Mouse (Mus musculus) midbrain, embryonic 14.5 days (tissue): ENCODE results near the gene Bcl6b. TPM values are rescaled to one million over a fixed set of nuclear protein-coding genes. Genes with fewer than 3 reads are reported as not detected.

Experiments
- ATAC-seq: fragments of 200-750 bp; cut with Nextera tagmentation; 2 replicates; pipeline ENCODE4 v1.8.0; 2017; ENCODE audit warnings: moderate number of reproducible peaks, moderate library complexity; ENCODE audit not compliant: low FRiP score, low TSS enrichment
- DNase-seq: peaks from one replicate; pipeline ENCODE4 v3.0.0-alpha.2; 2015
- H3K27ac ChIP-seq: fragments of 300-500 bp; sonication (generic); replicated peaks from 2 replicates; pipeline ENCODE4 v1.5.1; 2014; ENCODE audit warnings: mild to moderate bottlenecking, low read depth, low read length, moderate library complexity
- H3K27me3 ChIP-seq: fragments of 300-500 bp; sonication (generic); 2 replicates; pipeline ENCODE4 v1.6.1; 2014; ENCODE audit warnings: low read length, control low read depth, mixed read lengths; ENCODE audit not compliant: control insufficient read depth, insufficient read depth
- H3K36me3 ChIP-seq: fragments of 300-500 bp; sonication (generic); 2 replicates; pipeline ENCODE4 v1.6.1; 2014; ENCODE audit warnings: low read length, control low read depth; ENCODE audit not compliant: control insufficient read depth, insufficient read depth
- H3K4me1 ChIP-seq: fragments of 300-500 bp; sonication (generic); 2 replicates; pipeline ENCODE4 v1.6.1; 2014; ENCODE audit warnings: mild to moderate bottlenecking, antibody characterized with exemption, low read length, control low read depth; ENCODE audit not compliant: control insufficient read depth, insufficient read depth
- H3K4me2 ChIP-seq: fragments of 300-500 bp; sonication (generic); 2 replicates; pipeline ENCODE4 v1.6.1; 2014; ENCODE audit warnings: mild to moderate bottlenecking, low read length, moderate library complexity
- H3K4me3 ChIP-seq: fragments of 300-500 bp; sonication (generic); replicated peaks from 2 replicates; pipeline ENCODE4 v1.5.1; 2014; ENCODE audit warnings: low read depth, low read length
- H3K9ac ChIP-seq: fragments of 300-500 bp; sonication (generic); replicated peaks from 2 replicates; pipeline ENCODE4 v1.6.1; 2014; ENCODE audit warnings: mild to moderate bottlenecking, low read length, moderate library complexity
- H3K9me3 ChIP-seq: fragments of 300-500 bp; sonication (generic); 2 replicates; pipeline ENCODE4 v1.6.1; 2016; ENCODE audit warnings: low read length, control low read depth, mixed read lengths; ENCODE audit not compliant: control insufficient read depth
- WGBS: fragments of 180-500 bp; shearing (Covaris S2); extraction: QIAGEN DNeasy Blood & Tissue Kit; methylation state at CpG from one replicate; pipeline ENCODE4 v1.1.7; 2014; 5-methylcytosine and 5-hydroxymethylcytosine counted together
- polyA plus RNA-seq: library from polyadenylated mRNA; unstranded; fragments of >200 nt; fragmentation: Nextera tagmentation; extraction: Ambion mirVana; gene quantifications from 2 replicates; pipeline ENCODE4 v1.2.1, GENCODE M21; 2014

The Bcl6b gene
- polyA plus RNA-seq, 1 experiment from 2014 or later, result 4.4 TPM

DNA sequence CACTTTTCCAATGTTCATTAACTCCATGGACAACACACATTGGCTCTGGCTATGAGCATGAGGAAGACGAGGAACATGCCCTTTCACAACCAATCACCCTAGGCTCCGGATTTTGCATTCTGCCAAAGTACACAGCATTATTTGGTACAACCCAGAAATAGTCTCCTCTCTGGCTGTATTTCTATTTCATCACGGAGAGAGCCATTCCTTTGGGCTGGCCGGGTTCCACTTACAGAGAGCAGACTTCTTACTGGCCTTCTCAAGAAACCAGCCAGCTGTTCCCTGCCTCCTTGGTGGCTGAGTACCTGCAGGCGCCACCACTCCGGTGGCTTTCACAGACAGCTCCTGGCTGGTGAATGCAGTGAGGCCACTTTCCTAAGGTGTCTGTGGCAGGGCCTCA is 17.2 kb downstream of the Bcl6b start, which contains the start of gene Slc16a11:
TSS of gene Slc16a11 (plus strand) at position 330 of the 400 bp plus-strand sequence.
- WGBS, result 67% methylated on average over 6 of the region's 6 CpGs
- Histone ChIP-seq H3K4me2 (peak within 1 kb of the TSS; percentile 62), H3K27me3 (peaks cover 49% of the 10 kb centered on the region), H3K9ac (peak within 1 kb of the TSS; percentile 46; the same call in 1 of the 2 replicates), H3K4me1 (peaks cover 17% of the 10 kb centered on the region; the same call in 1 of the 2 replicates), H3K36me3 (peaks cover 9% of the 10 kb centered on the region; the same call in 1 of the 2 replicates), H3K9me3 (no peaks in the 10 kb centered on the region), H3K27ac (no peak within 1 kb of the TSS), H3K4me3 (peak within 1 kb of the TSS; percentile 36)
- DNase-seq, result no peak
- ATAC-seq, result no peak

DNA sequence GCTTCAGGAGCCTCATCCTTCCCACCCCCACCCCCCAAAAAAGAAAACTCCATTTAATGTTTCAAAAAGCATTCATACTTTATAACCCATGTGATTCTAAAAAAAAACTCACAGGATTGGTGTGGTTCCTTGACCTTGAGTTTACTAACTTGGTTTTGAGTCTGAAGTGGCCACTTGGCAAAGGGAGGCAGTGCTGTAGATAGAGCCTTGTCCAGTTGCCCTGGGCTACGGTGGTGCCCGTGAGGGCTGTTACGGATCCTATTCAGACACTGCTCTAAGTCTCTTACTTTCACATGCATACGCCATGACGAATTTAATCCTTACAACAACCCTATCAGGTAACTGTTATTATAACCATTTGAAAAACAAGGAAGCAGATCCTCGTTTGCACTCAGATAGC is 17.6 kb downstream of the Bcl6b start:
- DNase-seq (no peak), ATAC-seq (no peak)
- Histone ChIP-seq H3K36me3 (peaks cover 4% of the 10 kb centered on the region; the same call in 1 of the 2 replicates), H3K9ac (no peak overlapping the region), H3K4me3 (no peak overlapping the region), H3K27ac (no peak overlapping the region), H3K27me3 (peaks cover 47% of the 10 kb centered on the region), H3K4me1 (peaks cover 17% of the 10 kb centered on the region; the same call in 1 of the 2 replicates), H3K4me2 (no peak overlapping the region), H3K9me3 (no peaks in the 10 kb centered on the region)
- WGBS, result 64% methylated on average over 6 of the region's 6 CpGs

GRCm38 (mm10) chr11:70210681-70211080 is 18.9 kb downstream of the Bcl6b start:
- H3K4me2 ChIP-seq, result no peak overlapping the region
- peaks cover 17% of the 10 kb centered on the region; the same call in 1 of the 2 replicates for H3K4me1 ChIP-seq
- H3K36me3 ChIP-seq, result no peaks in the 10 kb centered on the region
- WGBS, result 95% methylated on average over 2 of the region's 2 CpGs
- H3K4me3 ChIP-seq, result no peak overlapping the region
- no peaks in the 10 kb centered on the region for H3K9me3 ChIP-seq
- peaks cover 35% of the 10 kb centered on the region for H3K27me3 ChIP-seq
- H3K27ac ChIP-seq, result no peak overlapping the region
- ATAC-seq (no peak), DNase-seq (no peak)
- H3K9ac ChIP-seq, result no peak overlapping the region

DNA sequence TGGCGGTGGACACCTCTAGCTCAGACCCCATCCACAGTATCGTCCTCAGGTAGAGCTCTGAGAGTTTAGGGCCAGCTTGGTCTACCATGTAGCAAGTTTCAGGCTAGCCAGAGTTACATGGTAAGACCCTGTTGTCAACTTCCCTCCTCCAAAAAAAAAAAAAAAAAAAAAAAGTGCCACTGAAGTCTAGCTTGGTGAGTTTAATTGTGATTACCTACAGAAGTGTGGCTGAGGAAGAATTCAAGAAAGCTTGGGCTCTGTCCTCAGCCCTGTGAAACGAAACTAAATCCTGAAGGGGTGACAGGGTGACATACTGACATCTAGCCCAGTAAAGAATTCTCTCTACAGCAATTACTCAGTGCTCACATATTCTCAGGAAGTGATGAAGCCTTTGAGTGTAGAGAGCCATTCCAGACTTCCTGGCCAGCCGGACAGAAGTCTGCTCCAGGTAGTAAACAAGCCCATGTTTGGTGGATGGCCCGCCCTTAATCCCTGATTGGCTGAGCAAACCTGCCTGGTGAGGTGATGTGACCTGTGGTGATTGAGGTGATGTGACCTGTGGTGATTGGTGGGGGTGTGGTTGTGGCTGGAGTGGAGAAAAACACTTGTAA is 20.7 kb downstream of the Bcl6b start:
- Histone ChIP-seq H3K36me3 (no peaks in the 10 kb centered on the region), H3K27me3 (peaks cover 17% of the 10 kb centered on the region), H3K4me1 (0 out of 2 replicates have a peak, but pooled peaks cover 4% of the 10 kb centered on the region), H3K4me2 (no peak overlapping the region), H3K9me3 (no peaks in the 10 kb centered on the region), H3K4me3 (no peak overlapping the region), H3K27ac (no peak overlapping the region), H3K9ac (no peak overlapping the region)
- WGBS, result 78% methylated on average over 5 of the region's 5 CpGs
- no peak for DNase-seq
- ATAC-seq, result no peak

DNA sequence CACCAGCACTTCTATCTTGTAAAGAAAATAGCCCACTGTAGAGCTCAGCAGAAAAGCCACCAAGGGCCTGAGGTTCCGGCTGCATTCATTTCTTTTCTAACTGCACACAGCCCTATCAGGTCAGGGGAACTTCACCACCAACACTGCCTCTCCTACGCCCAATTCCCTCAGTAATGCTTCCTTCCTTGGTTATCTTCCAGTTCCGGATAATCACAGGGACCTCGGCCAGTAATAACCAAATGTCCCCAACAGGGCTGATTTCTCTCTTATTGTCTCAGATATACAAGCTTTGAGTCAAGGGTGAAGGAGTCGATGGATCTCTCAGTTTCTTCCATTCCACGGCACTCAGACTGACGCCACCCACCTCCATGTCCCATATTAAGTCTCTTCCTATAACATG is 22.3 kb downstream of the Bcl6b start:
- no peak overlapping the region for H3K4me2 ChIP-seq
- H3K4me3 ChIP-seq, result no peak overlapping the region
- H3K4me1 ChIP-seq, result no peaks in the 10 kb centered on the region
- no peak overlapping the region for H3K9ac ChIP-seq
- 0 out of 2 replicates have a peak, but pooled peaks cover 4% of the 10 kb centered on the region for H3K27me3 ChIP-seq
- DNase-seq (no peak), ATAC-seq (no peak)
- no peak overlapping the region for H3K27ac ChIP-seq
- WGBS, result 90% methylated on average over 7 of the region's 7 CpGs
- no peaks in the 10 kb centered on the region for H3K9me3 ChIP-seq
- no peaks in the 10 kb centered on the region for H3K36me3 ChIP-seq

GRCm38 (mm10) chr11:70206801-70207200 is 22.8 kb downstream of the Bcl6b start:
- H3K4me3 ChIP-seq, result no peak overlapping the region
- DNase-seq (no peak), ATAC-seq (no peak)
- H3K9ac ChIP-seq, result no peak overlapping the region
- H3K27me3 ChIP-seq, result no peaks in the 10 kb centered on the region
- H3K9me3 ChIP-seq, result no peaks in the 10 kb centered on the region
- 90% methylated on average over 2 of the region's 2 CpGs for WGBS
- no peak overlapping the region for H3K4me2 ChIP-seq
- H3K27ac ChIP-seq, result no peak overlapping the region
- H3K36me3 ChIP-seq, result no peaks in the 10 kb centered on the region
- H3K4me1 ChIP-seq, result no peaks in the 10 kb centered on the region

GRCm38 (mm10) chr11:70201691-70202090 is 27.9 kb downstream of the Bcl6b start:
- Histone ChIP-seq H3K4me3 (no peak overlapping the region), H3K36me3 (no peaks in the 10 kb centered on the region), H3K9ac (no peak overlapping the region), H3K4me2 (no peak overlapping the region; the same call in 1 of the 2 replicates), H3K27ac (no peak overlapping the region), H3K9me3 (no peaks in the 10 kb centered on the region), H3K4me1 (no peaks in the 10 kb centered on the region), H3K27me3 (no peaks in the 10 kb centered on the region)
- DNase-seq (peak; percentile 93), ATAC-seq (no peak)
- WGBS, result 39% methylated on average over 5 of the region's 5 CpGs

- Histone ChIP-seq H3K9me3 (no peaks in the 10 kb centered on the region), H3K36me3 (no peaks in the 10 kb centered on the region), H3K27ac (no peak overlapping the region), H3K4me1 (no peaks in the 10 kb centered on the region), H3K9ac (no peak overlapping the region), H3K4me2 (no peak overlapping the region), H3K4me3 (no peak overlapping the region), H3K27me3 (no peaks in the 10 kb centered on the region)
- ATAC-seq (no peak), DNase-seq (no peak)
- WGBS, result 79% methylated on average over 5 of the region's 5 CpGs
Measured at GRCm38 (mm10) chr11:70200036-70200608, 29.5 kb downstream of the Bcl6b start.

GRCm38 (mm10) chr11:70199107-70199506 is 30.5 kb downstream of the Bcl6b start:
- no peak for DNase-seq
- ATAC-seq, result no peak
- no peaks in the 10 kb centered on the region for H3K36me3 ChIP-seq
- no peaks in the 10 kb centered on the region for H3K9me3 ChIP-seq
- whole genome bisulfite sequencing, result 82% methylated on average over 8 of the region's 8 CpGs
- H3K4me2 ChIP-seq, result no peak overlapping the region
- H3K27me3 ChIP-seq, result no peaks in the 10 kb centered on the region
- H3K9ac ChIP-seq, result no peak overlapping the region
- H3K27ac ChIP-seq, result no peak overlapping the region
- H3K4me3 ChIP-seq, result no peak overlapping the region
- no peaks in the 10 kb centered on the region for H3K4me1 ChIP-seq
